Mouse (Mus musculus) central nervous system, embryonic 18 days (tissue): ENCODE data around the gene Prickle3. TPM values are rescaled to one million over a fixed set of nuclear protein-coding genes. Genes with fewer than 3 reads are reported as not detected.

Experiments used
- polyA plus RNA-seq: library from polyadenylated mRNA; depleted of rRNA; stranded (reverse); fragments of >200 nt; gene quantifications from 2 replicates; pipeline ENCODE4 v1.2.3, GENCODE M21; 2012; rRNA removed

Gene Prickle3
- polyA plus RNA-seq: 2.3 and 2.6 TPM in 2 replicates

DNA sequence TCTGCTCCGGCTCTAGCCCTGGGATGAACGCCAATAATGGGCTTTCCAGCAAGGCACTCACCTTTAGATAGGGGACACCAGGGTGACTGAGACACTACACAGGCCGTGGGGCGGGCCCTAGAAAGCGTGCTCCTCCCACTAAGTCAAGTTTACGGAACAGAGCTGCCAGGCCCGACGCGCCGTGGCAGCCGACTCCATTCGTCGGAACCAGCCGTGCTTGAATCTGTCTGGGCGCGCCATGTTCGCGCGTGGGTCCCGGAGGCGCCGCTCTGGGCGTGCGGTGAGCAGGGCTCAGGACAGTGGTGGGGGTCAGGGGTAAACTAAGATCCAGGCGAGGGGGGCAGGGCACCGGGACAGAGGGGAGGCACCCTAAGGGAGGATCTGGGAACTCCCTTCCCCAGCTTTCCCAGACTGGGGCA, at the start of gene Prickle3:
Gene Prickle3 (plus strand): TSS at position 40 of the 419 bp plus-strand sequence.

DNA sequence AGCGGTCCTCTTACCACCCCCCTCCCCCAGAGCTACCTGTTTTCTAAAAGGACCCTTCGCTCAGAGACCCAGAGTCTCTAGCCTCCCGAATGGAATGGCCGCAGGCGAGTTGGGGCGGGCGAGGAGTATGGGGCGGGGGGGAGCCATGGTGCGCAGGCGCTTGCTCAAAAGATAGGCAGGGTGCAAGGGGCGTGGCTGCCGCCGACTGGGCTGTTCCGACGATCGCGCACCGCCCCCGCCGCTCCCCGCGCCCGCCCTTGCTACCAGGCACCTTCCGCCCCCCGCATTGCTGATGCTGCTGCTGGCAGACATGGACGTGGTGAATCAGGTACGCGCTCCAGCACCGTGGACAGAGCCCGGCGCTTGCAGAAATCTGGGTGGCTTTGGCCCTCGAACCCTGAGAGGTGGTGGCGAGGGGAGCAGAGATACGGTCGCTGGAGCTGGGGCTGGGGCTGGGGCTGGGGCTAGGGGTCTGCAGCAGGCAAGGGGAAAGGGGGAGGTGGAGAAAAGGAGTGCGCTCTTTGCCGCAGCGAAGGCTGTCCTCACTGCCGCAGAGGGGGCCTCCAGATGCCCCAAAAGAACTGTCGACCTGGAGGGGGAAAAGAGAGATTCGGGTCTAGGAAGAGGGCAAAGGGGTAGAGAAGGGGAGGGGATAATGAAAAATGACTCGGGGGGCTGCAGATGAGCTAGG, 18.5 kb upstream of the Prickle3 start, which contains the start of gene Syp:
Gene Syp (plus strand): TSS at position 71 of the 691 bp plus-strand sequence.

DNA sequence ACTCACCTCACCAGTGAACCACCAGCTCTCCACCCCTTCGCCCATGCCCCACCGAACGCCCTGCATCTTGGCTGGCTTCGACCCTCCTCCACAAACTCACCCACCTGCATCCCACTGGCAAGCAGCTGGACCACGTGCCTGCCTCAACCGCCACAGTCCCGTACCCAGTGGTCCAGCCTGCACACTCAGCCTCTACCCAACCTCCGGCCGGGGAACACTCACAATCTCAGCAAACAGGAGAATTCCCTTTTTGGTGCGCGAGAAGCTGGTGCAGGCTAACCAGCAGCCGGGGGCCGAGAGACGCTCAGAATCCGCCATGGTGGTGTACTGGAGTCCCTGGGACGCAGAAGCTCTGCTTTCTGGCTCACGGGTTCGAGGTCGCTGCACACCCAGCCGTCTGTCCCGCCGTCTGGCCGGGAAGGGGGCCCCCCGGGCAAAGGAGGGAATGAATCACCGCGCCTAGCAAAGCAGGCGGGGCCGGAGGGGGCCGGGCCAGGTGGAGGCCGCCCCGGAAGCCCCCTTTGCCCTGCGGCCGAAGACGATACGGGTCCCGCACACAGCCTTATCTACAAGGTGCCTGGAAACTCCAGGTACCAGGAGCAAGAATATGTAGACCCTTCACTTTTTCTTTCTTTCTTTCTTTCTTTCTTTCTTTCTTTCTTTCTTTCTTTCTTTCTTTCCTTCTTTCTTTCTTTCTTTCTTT, 14.0 kb downstream of the Prickle3 start, which contains the start of gene Plp2:
Gene Plp2 (minus strand): TSS at position 470 of the 703 bp plus-strand sequence.

DNA sequence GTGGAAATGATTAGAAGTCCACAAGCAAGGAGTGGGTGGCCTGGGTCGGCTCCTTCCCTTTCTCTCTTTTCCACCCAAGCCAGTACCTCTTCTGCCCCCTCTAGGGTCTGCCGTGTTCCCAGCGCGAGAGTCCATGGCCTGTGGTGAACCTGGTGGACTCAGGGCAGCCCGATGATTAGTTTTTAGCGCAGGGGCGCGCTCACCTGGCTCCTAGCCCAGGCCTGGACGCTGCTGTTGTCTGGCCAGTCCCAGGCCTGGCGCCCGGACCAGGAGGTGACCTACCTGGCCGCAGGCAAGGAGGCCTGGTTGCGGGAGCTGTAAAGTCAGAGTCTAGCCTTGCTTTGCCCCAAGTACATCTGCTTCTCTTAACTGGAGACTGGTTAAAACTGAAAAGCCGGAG, 23.8 kb downstream of the Prickle3 start, which contains the start of gene Magix:
Gene Magix (minus strand): TSS at position 388 of the 400 bp plus-strand sequence.

DNA sequence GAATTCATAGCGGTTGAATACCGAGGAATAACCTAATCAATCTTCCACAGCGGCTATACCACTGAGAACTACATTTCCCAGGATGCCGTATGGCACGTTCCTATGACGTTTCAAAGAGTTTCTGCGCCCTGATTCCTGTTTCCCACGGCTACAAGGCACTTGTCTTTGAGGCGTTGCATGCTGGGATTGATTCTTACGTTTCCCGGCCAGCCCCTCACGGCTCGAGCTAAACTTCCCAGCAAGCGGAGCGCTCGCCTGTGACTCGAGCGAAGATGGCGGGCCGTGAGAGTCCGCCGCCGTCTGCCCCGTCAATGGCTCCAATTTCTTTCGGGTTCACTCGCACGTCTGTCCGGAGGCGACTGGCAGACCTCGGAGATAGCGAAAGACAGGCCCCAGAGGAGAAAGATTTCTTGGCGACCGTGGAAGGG, 39.9 kb downstream of the Prickle3 start, which contains the start of gene Gpkow:
Gene Gpkow (plus strand): TSS at position 178 of the 428 bp plus-strand sequence.

DNA sequence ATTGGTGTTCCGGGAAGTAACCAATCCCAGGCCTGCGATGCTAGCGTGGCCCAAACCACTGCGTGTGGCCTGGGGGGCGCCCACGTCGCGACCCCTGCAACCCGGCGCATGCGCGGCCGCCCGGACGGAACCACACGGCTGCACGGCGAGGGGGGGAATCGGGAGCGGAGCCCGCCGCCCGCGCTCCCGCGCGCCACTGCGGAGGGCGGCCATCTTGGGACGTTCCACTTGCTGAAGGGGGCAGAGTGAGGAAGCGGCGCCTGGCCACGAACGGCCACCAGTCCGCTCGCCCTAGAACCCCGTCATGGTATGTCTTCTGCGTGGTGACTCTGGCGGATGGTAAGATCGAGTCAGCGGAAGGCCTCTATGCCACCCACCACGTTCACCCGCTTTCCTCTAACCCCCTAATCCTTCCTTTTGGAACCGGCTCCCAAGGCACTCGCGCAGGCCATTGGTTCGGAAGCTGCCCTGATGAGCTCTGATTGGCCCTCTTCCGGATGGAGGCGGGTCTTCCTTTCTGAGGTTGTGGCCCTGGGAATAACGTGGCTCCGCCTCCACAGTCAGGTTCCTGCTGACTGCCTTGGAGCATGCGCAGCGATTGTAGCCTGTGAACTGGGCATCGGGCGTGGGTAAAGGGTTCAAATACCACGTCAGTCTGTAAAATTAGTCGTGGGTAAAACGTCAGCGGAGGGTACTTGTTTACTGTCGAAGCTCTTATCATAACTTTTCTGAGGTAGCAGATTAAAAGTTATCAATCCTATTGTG, 57.3 kb downstream of the Prickle3 start, which contains the start of gene Wdr45:
Gene Wdr45 (plus strand): TSS at position 199 of the 765 bp plus-strand sequence.

Other genes with a start within 250 kb of the Prickle3 start
- gene Foxp3, start 83.6 kb upstream of the Prickle3 start, polyA plus RNA-seq: 0.03 and 0.13 TPM in 2 replicates
- gene Ppp1r3f, start 83.0 kb upstream of the Prickle3 start, polyA plus RNA-seq: 10.0 and 10.6 TPM in 2 replicates
- gene Ccdc22, start 51.7 kb upstream of the Prickle3 start, polyA plus RNA-seq: 30.5 and 31.7 TPM in 2 replicates
- 0.22 and 0.35 TPM in 2 replicates for gene Cacna1f, start 50.2 kb upstream of the Prickle3 start, polyA plus RNA-seq
- 300 and 326 TPM in 2 replicates for gene Syp, start 18.8 kb upstream of the Prickle3 start, polyA plus RNA-seq
- 32.6 and 38.3 TPM in 2 replicates for gene Plp2, start 14.1 kb downstream of the Prickle3 start, polyA plus RNA-seq
- gene Magix, start 24.0 kb downstream of the Prickle3 start, polyA plus RNA-seq: 0.31 and 0.51 TPM in 2 replicates
- 30.8 and 32.1 TPM in 2 replicates for gene Gpkow, start 39.9 kb downstream of the Prickle3 start, polyA plus RNA-seq
- gene Wdr45, start 57.1 kb downstream of the Prickle3 start, polyA plus RNA-seq: 43.1 and 49.2 TPM in 2 replicates
- 0.35 and 0.49 TPM in 2 replicates for gene Gm45208, start 65.0 kb downstream of the Prickle3 start, polyA plus RNA-seq
- 110 and 112 TPM in 2 replicates for gene Praf2, start 71.2 kb downstream of the Prickle3 start, polyA plus RNA-seq
- gene Ccdc120, start 93.6 kb downstream of the Prickle3 start, polyA plus RNA-seq: 75.3 and 82.4 TPM in 2 replicates
- 10.8 and 12.2 TPM in 2 replicates for gene Tfe3, start 105.3 kb downstream of the Prickle3 start, polyA plus RNA-seq
- 82.2 and 88.5 TPM in 2 replicates for gene Gripap1, start 132.5 kb downstream of the Prickle3 start, polyA plus RNA-seq
- gene Kcnd1, start 165.0 kb downstream of the Prickle3 start, polyA plus RNA-seq: 5.8 and 6.5 TPM in 2 replicates
- 37.3 and 40.7 TPM in 2 replicates for gene Otud5, start 184.1 kb downstream of the Prickle3 start, polyA plus RNA-seq
- 23.3 and 24.1 TPM in 2 replicates for gene Pim2, start 221.0 kb downstream of the Prickle3 start, polyA plus RNA-seq
- gene Slc35a2, start 226.8 kb downstream of the Prickle3 start, polyA plus RNA-seq: 49.2 and 53.2 TPM in 2 replicates
- gene Pqbp1, start 242.0 kb downstream of the Prickle3 start, polyA plus RNA-seq: 198 and 220 TPM in 2 replicates
- gene Timm17b, start 242.1 kb downstream of the Prickle3 start, polyA plus RNA-seq: 41.4 and 42.9 TPM in 2 replicates